Mouse (Mus musculus) heart, adult 2 months (tissue): ENCODE data around the gene Myo18b. TPM values are rescaled to one million over a fixed set of nuclear protein-coding genes. Genes with fewer than 3 reads are reported as not detected.

ENCODE experiments used
- DNase-seq, 2 experiments: peaks; one replicate each; pipeline ENCODE4 v3.0.0; 2021
- H3K27ac ChIP-seq: fragments of 200-600 bp; 2 replicates; pipeline ENCODE4 v1.8.1; 2022
- H3K27me3 ChIP-seq: fragments of 200-500 bp; 2 replicates; pipeline ENCODE4 v1.6.1; 2012; ENCODE audit warnings: mild to moderate bottlenecking, low read length, inconsistent platforms, mixed read lengths; ENCODE audit not compliant: control insufficient read depth, insufficient read depth
- H3K36me3 ChIP-seq: fragments of 200-500 bp; 2 replicates; pipeline ENCODE4 v1.6.1; 2012; ENCODE audit warnings: low read length, inconsistent platforms; ENCODE audit not compliant: control insufficient read depth, insufficient read depth
- H3K4me1 ChIP-seq: fragments of 200-500 bp; 2 replicates; pipeline ENCODE4 v1.6.1; 2011; ENCODE audit warnings: low read length; ENCODE audit not compliant: control insufficient read depth, insufficient read depth
- H3K4me3 ChIP-seq: fragments of 200-600 bp; 2 replicates; pipeline ENCODE4 v1.8.1; 2022
- H3K79me2 ChIP-seq: fragments of 200-500 bp; replicated peaks from 2 replicates; pipeline ENCODE4 v1.6.1; 2012; ENCODE audit warnings: mild to moderate bottlenecking, inconsistent platforms, low read length, moderate library complexity, mixed read lengths; ENCODE audit not compliant: control insufficient read depth, insufficient read depth
- H3K9ac ChIP-seq: fragments of 200-500 bp; 2 replicates; pipeline ENCODE4 v1.6.1; 2012; ENCODE audit warnings: low read depth, mild to moderate bottlenecking, control low read depth, inconsistent platforms, low read length, mixed read lengths
- CTCF ChIP-seq: fragments of 200-600 bp; IDR thresholded peaks from 2 replicates; pipeline ENCODE4 v1.8.1; 2022; ENCODE audit warnings: antibody characterized with exemption, mild to moderate bottlenecking, moderate library complexity
- EP300 ChIP-seq: fragments of 200-500 bp; IDR thresholded peaks from 2 replicates; pipeline ENCODE4 v1.6.1; 2011; ENCODE audit warnings: low read depth, low read length, control low read depth; ENCODE audit not compliant: insufficient read depth
- POLR2A ChIP-seq: fragments of 200-500 bp; IDR thresholded peaks from 2 replicates; pipeline ENCODE4 v1.6.1; 2011; ENCODE audit warnings: mild to moderate bottlenecking, low read depth, low read length, control low read depth; ENCODE audit not compliant: insufficient read depth
- WGBS: fragments of 180-500 bp; shearing (Covaris S2); methylation state at CpG from one replicate; pipeline ENCODE4 v1.1.7; 2018; 5-methylcytosine and 5-hydroxymethylcytosine counted together
- intact Hi-C: fragments of 180-260 bp; cut with DNase I; formaldehyde crosslinking; loops from one replicate; pipeline ENCODE4 v1.15.1; 2025
- polyA plus RNA-seq: library from polyadenylated mRNA; depleted of rRNA; stranded (reverse); fragments of >200 nt; gene quantifications from 2 replicates; pipeline ENCODE4 v1.2.3, GENCODE M21; 2012
- total RNA-seq, 2 experiments: library from RNA; stranded (reverse); gene quantifications; 2 replicates each; pipeline ENCODE4 v1.2.3; 2021

Myo18b gene
- total and polyA plus RNA-seq, 3 experiments: 74.3 to 235 (median 198) TPM

DNA sequence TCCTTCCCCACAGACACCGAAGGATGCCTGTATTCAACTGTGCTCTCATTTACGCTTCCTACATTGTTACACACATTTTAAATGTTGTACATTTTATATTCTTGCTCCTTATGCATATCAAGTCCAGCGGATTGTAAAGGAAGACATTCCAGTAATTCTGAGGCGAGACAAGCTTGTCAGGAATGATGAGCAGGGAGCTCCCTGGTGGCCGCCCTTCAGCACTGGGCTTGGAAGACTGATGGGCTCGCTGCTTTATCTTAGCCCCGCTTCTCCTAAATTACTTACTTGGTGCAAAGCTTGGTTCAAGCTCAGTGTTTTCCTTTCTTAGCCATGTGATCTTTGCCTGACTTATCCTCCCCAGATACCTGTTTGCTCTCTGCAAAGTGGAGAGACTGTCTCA lies 223.7 kb downstream of the Myo18b start:
- intact Hi-C loops: no loop called here
- no peaks in the 10 kb centered on the region for H3K36me3 ChIP-seq
- no peaks in the 10 kb centered on the region for H3K4me1 ChIP-seq
- no peak overlapping the region for H3K9ac ChIP-seq
- DNase-seq: no peak
- TF ChIP-seq POLR2A (no peak), CTCF (no peak), EP300 (no peak)
- no peaks in the 10 kb centered on the region for H3K27me3 ChIP-seq
- H3K4me3 ChIP-seq: no peak overlapping the region
- no peaks in the 10 kb centered on the region for H3K79me2 ChIP-seq
- 50% methylated on average over 7 of the region's 7 CpGs for WGBS
- no peak overlapping the region for H3K27ac ChIP-seq

DNA sequence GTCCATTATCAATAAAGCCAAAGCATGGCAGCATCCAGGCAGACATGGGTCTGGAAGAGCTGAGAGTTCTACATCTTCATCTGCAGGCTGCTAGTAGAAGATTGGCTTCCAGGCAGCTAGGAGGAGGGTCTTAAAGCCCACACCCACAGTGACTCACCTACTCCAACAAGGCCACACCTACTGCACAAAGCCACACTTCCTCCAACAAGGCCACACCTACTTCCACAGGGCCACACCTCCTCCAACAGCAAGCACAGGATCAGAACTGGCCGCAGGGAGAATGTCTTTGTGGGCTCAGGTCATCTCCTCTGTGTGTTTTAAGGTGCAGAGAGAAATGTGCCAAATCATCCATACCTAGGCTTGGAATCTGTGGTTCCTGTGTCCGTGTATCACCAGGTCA lies 224.2 kb downstream of the Myo18b start:
- H3K79me2 ChIP-seq: no peaks in the 10 kb centered on the region
- no peaks in the 10 kb centered on the region for H3K4me1 ChIP-seq
- H3K36me3 ChIP-seq: no peaks in the 10 kb centered on the region
- no peak for DNase-seq
- no peaks in the 10 kb centered on the region for H3K27me3 ChIP-seq
- no peak overlapping the region for H3K9ac ChIP-seq
- no peak overlapping the region for H3K4me3 ChIP-seq
- intact Hi-C loops: no loop called here
- H3K27ac ChIP-seq: no peak overlapping the region
- no peak for TF ChIP-seq POLR2A
- WGBS: 34% methylated on average over 2 of the region's 2 CpGs

- TF ChIP-seq POLR2A: no peak
- no peak overlapping the region for H3K9ac ChIP-seq
- H3K79me2 ChIP-seq: no peaks in the 10 kb centered on the region
- no peaks in the 10 kb centered on the region for H3K36me3 ChIP-seq
- no peaks in the 10 kb centered on the region for H3K4me1 ChIP-seq
- no peak for DNase-seq
- no peak overlapping the region for H3K4me3 ChIP-seq
- WGBS: 67% methylated on average over 8 of the region's 8 CpGs
- intact Hi-C loops: no loop called here
- H3K27me3 ChIP-seq: no peaks in the 10 kb centered on the region
- H3K27ac ChIP-seq: no peak overlapping the region
Observed at GRCm38 (mm10) chr5:112667153-112667552, 229.0 kb downstream of the Myo18b start.

DNA sequence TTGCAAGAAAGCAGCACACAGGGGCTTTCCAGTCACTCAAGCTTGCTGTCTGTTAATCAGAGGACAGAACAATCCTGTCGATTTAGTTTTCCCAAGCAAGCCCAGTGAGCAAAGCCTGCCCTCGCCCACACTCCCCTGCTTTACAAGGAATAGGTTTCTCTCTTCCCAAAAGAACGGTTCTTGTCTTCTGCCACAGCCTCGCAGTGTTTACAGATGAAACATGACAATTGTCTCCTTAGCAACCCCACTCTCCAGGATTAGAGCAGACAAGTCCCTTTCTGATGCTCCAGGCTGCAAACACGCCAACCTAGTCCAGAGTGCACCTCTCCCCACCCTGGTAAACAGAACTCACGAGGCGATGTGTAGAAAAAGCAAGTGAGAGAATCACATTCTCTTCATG lies 230.5 kb downstream of the Myo18b start:
- Histone ChIP-seq H3K79me2 (no peaks in the 10 kb centered on the region), H3K27ac (no peak overlapping the region), H3K4me3 (no peak overlapping the region), H3K4me1 (no peaks in the 10 kb centered on the region), H3K27me3 (no peaks in the 10 kb centered on the region), H3K9ac (no peak overlapping the region), H3K36me3 (no peaks in the 10 kb centered on the region)
- DNase-seq: no peak
- TF ChIP-seq CTCF (no peak), POLR2A (no peak), EP300 (no peak)
- intact Hi-C loops: no loop called here
- WGBS: 57% methylated on average over 7 of the region's 7 CpGs

DNA sequence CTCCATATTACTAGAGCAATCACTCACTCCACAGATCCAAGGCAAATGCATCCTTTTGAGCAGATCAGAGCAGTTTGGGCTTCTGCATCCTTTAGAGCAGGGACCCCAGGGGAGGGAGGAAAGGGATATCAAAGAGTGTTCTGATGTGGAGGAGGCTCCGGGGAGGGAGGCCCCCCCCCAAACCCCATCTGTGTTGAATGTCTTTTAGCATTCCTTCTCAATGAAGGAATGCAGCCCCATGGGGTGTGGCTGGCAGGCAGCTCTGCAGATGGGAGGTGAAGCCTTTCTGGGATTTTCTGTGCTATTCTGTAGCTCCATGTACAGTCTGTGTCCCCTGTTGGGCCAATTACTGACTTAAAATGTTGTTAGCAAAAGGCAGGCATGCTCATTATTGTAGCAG lies 232.5 kb downstream of the Myo18b start:
- TF ChIP-seq EP300: no peak
- TF ChIP-seq POLR2A: no peak
- no peak for TF ChIP-seq CTCF
- Histone ChIP-seq H3K27me3 (no peaks in the 10 kb centered on the region), H3K9ac (no peak overlapping the region), H3K4me1 (no peaks in the 10 kb centered on the region), H3K79me2 (no peaks in the 10 kb centered on the region), H3K4me3 (no peak overlapping the region), H3K27ac (no peak overlapping the region), H3K36me3 (no peaks in the 10 kb centered on the region)
- WGBS: 11% methylated on average over 1 of the region's 1 CpGs
- intact Hi-C loops: no loop called here
- DNase-seq: no peak

- Histone ChIP-seq H3K27ac (no peak overlapping the region), H3K9ac (no peak overlapping the region), H3K36me3 (no peaks in the 10 kb centered on the region), H3K79me2 (no peaks in the 10 kb centered on the region), H3K4me3 (no peak overlapping the region), H3K27me3 (no peaks in the 10 kb centered on the region; the same call in 1 of the 2 replicates), H3K4me1 (no peaks in the 10 kb centered on the region)
- intact Hi-C loops: no loop called here
- 46% methylated on average over 10 of the region's 10 CpGs for WGBS
- DNase-seq: no peak
- TF ChIP-seq EP300 (no peak), CTCF (peak; percentile 35; the same call in 1 of the 2 replicates)
Observed at GRCm38 (mm10) chr5:112660924-112661431, 235.2 kb downstream of the Myo18b start.

- no peak for TF ChIP-seq EP300
- no peak for TF ChIP-seq POLR2A
- no peak for TF ChIP-seq CTCF
- Histone ChIP-seq H3K36me3 (no peaks in the 10 kb centered on the region), H3K4me3 (no peak overlapping the region), H3K9ac (no peak overlapping the region), H3K27me3 (no peaks in the 10 kb centered on the region; the same call in 1 of the 2 replicates), H3K79me2 (no peaks in the 10 kb centered on the region), H3K27ac (no peak overlapping the region), H3K4me1 (no peaks in the 10 kb centered on the region)
- intact Hi-C loops: loop anchor here (10.0 kb wide), 1 partner anchor 194 kb away; no protein-coding TSS in a partner anchor
- DNase-seq: no peak
- WGBS: 35% methylated on average over 4 of the region's 4 CpGs
Observed at GRCm38 (mm10) chr5:112659295-112659694, 236.9 kb downstream of the Myo18b start.
